Mouse (Mus musculus): ENCODE measurements around the gene Podxl. TPM values are rescaled to one million over a fixed set of nuclear protein-coding genes. Genes with fewer than 3 reads are reported as not detected.

The Podxl gene
- polyA plus RNA-seq (2014; fragmentation: Nextera tagmentation; extraction: Ambion mirVana): 38.9 and 41.1 TPM in 2 replicates

DNA sequence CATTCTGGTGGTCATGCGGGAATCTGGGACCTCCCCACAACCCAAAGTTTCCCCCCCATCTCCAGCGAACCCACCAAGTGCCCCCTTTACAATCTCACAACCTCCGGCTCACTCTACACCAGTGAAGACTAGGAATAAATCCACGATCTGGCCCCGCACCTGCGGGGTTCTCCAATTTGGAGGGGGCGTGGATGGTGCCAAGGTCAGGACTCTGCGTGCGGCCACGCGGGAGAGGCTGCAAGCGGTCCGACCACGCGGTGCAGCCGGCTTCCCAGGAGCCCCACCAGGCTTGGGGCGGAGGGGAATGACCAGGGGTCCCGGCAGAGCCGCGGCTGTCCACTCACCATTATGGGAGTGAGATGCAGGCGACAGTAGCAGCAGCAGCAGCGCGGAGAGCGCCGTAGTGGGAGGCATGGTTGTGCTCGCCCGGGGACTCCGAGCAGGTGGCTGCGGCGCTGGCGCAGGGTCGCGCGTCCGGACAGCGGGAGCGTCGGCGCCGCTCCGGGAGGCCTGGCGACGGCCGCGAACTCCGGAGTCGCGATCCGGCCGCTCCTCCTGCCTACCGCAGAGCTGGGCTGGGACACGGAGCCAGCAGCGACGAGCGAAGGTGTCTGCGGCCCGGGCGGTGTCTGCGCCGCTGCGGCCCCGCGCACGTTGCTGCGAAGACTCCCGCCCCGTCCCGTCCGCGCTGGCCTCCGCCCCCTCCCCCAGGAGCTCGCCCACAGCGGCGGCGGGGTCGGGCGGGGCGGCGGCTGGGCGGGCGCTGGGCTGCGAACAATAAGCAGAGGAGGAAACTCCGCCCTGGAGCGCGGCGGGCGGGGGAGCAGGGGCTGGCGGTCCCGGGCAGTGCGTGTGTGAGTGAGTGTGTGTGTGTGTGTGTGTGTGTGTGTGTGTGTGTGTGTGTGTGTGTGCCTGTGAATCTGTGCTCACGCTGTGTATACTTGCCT lies at the start of gene Podxl:
TSS of gene Podxl (minus strand) at position 747 of the 947 bp plus-strand sequence.
- ATAC-seq (replicated peaks; ENCODE audit: low FRiP score, low TSS enrichment, low read depth): peak; percentile 80
- Histone ChIP-seq H3K4me3 (ENCODE audit: low read depth, low read length) (peak within 1 kb of the TSS; percentile 55), H3K27ac (ENCODE audit: low read depth) (peak within 1 kb of the TSS; percentile 48), H3K4me2 (ENCODE audit: low read length) (peak within 1 kb of the TSS; percentile 76), H3K9ac (ENCODE audit: low read length) (peak within 1 kb of the TSS; percentile 55), H3K27me3 (replicated peaks; ENCODE audit: control insufficient read depth, insufficient read depth, low read length) (peaks cover 26% of the 10 kb centered on the region), H3K36me3 (ENCODE audit: control insufficient read depth, insufficient read depth, low read length) (no peaks in the 10 kb centered on the region), H3K9me3 (ENCODE audit: control insufficient read depth, low read length) (no peaks in the 10 kb centered on the region), H3K4me1 (replicated peaks; ENCODE audit: control insufficient read depth, insufficient read depth, low read length) (peaks cover 10% of the 10 kb centered on the region; the same call in 1 of the 2 replicates)
- DNase-seq (ENCODE audit: low spot score): peak; percentile 85
- under 1% methylated on average over 83 of the region's 91 CpGs for WGBS

DNA sequence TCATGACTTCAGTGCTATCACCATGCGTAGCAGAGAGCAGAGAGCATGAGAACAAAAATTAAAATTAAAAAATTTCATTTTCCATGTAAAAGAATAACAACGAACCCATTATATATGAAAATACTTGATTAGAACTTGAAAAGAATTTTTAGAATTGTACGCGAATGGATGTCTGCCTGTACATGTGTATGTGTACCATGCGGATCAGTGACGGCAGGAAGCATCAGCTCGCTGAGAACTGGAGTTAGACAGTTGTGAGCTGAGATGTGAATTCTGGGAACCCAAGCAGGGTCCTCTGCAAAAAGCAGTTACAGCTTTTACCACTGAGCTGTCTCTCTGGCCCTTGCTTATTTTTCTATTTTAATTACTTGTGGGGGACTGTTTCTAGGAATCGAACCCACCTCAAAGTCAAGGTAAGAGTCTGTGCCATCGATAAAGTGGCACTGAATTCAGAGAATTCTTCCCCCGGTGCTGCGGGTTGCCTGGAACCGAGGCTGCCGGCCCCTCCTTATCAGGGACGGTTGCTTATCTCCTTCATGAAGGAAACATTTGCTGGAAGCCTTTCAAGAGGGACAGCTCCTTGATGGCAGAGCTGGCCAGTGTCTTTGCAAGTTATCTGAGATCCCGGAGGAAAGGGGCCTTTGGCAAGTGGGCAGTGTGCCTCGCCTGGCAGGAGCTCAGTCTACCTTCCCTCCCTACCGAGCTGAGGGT lies 48.9 kb upstream of the Podxl start:
- Histone ChIP-seq H3K4me3 (ENCODE audit: low read depth, low read length) (no peak overlapping the region), H3K27me3 (replicated peaks; ENCODE audit: control insufficient read depth, insufficient read depth, low read length) (no peaks in the 10 kb centered on the region), H3K36me3 (ENCODE audit: control insufficient read depth, insufficient read depth, low read length) (no peaks in the 10 kb centered on the region), H3K9ac (ENCODE audit: low read length) (no peak overlapping the region), H3K4me2 (ENCODE audit: low read length) (no peak overlapping the region), H3K27ac (ENCODE audit: low read depth) (no peak overlapping the region), H3K4me1 (replicated peaks; ENCODE audit: control insufficient read depth, insufficient read depth, low read length) (peaks cover 4% of the 10 kb centered on the region), H3K9me3 (ENCODE audit: control insufficient read depth, low read length) (no peaks in the 10 kb centered on the region)
- 58% methylated on average over 17 of the region's 17 CpGs for WGBS
- DNase-seq (ENCODE audit: low spot score): no peak
- ATAC-seq (replicated peaks; ENCODE audit: low FRiP score, low TSS enrichment, low read depth): no peak

DNA sequence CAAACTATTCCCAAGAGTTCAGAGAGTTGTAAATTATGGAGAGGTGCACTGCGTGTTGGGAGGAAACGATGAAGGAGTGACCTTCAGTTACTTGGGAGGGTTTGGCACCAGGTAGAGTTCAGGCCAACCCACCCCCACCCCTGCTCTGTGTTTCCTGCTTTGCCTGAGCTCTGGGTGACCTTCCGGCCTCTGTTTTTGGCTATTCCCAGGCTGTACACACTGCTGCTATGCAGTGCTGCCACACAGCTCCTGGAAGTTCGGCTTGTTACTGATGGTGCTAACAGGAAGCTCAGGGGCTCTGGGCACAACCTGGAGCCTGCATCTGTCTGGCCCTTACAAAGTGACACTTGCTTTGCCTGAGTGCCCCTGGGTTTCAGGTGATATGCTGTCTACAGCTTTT lies 42.6 kb upstream of the Podxl start:
- Histone ChIP-seq H3K4me1 (replicated peaks; ENCODE audit: control insufficient read depth, insufficient read depth, low read length) (no peaks in the 10 kb centered on the region), H3K36me3 (ENCODE audit: control insufficient read depth, insufficient read depth, low read length) (no peaks in the 10 kb centered on the region), H3K9me3 (ENCODE audit: control insufficient read depth, low read length) (no peaks in the 10 kb centered on the region), H3K27me3 (replicated peaks; ENCODE audit: control insufficient read depth, insufficient read depth, low read length) (no peaks in the 10 kb centered on the region), H3K4me2 (ENCODE audit: low read length) (no peak overlapping the region), H3K9ac (ENCODE audit: low read length) (no peak overlapping the region), H3K27ac (ENCODE audit: low read depth) (no peak overlapping the region), H3K4me3 (ENCODE audit: low read depth, low read length) (no peak overlapping the region)
- ATAC-seq (replicated peaks; ENCODE audit: low FRiP score, low TSS enrichment, low read depth) (no peak), DNase-seq (ENCODE audit: low spot score) (no peak)
- 75% methylated on average over 4 of the region's 4 CpGs for WGBS

DNA sequence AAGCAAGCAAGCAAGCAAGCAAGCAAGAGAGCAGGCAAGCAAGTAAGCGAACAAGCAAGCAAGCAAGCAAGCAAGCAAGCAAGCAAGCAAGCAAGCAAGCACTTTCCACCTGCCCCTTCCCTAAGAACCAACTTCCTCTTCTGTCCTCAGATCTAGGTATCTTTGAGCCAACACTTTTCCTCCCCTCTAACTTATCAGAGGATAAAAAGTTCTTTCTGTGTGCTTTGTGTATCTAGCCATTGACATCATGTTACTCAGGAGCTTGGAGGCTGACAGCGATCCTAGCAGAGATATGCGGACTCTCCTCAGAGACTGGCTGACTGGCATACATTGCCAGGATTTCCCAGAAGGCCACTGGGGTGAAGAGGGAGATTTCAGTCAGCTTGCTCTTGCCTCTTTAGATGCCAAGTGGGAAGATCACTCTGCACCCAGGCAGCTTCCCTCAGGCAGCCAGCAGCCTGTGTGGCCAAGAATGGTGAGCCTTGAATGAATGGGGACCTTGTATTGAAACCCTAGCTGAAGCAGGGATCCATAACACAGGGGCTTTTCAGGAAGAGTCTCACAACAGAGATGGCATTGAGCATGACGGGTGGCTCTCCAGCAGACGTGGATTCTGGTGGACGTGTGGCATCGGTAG lies 41.0 kb upstream of the Podxl start:
- no peak overlapping the region for H3K27ac ChIP-seq (ENCODE audit: low read depth)
- H3K4me2 ChIP-seq (ENCODE audit: low read length): no peak overlapping the region
- WGBS: 91% methylated on average over 7 of the region's 7 CpGs
- no peak overlapping the region for H3K4me3 ChIP-seq (ENCODE audit: low read depth, low read length)
- no peaks in the 10 kb centered on the region for H3K36me3 ChIP-seq (ENCODE audit: control insufficient read depth, insufficient read depth, low read length)
- H3K9ac ChIP-seq (ENCODE audit: low read length): no peak overlapping the region
- no peaks in the 10 kb centered on the region for H3K9me3 ChIP-seq (ENCODE audit: control insufficient read depth, low read length)
- H3K27me3 ChIP-seq (replicated peaks; ENCODE audit: control insufficient read depth, insufficient read depth, low read length): no peaks in the 10 kb centered on the region
- no peaks in the 10 kb centered on the region for H3K4me1 ChIP-seq (replicated peaks; ENCODE audit: control insufficient read depth, insufficient read depth, low read length)
- ATAC-seq (replicated peaks; ENCODE audit: low FRiP score, low TSS enrichment, low read depth) (no peak), DNase-seq (ENCODE audit: low spot score) (no peak)

DNA sequence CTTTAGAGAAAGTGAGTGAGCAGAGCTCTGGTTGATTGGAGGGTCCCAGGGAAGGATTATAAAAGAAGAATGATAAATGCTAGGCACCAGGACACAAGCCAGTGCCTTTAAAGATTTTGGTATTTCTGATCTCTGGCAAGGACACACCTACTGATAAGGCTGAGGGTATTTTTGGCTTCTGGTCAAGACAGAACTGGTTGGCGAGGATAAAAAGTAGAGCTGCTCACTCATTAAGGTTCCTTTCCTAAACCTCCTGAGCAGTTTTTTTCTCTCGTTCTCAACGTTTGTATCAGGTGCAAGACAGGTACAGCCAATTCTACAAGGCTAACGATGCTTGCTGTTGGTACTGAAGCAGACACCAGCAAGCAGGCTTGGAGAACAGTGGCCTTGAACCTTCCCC lies 38.7 kb upstream of the Podxl start:
- ATAC-seq (replicated peaks; ENCODE audit: low FRiP score, low TSS enrichment, low read depth) (no peak), DNase-seq (ENCODE audit: low spot score) (no peak)
- Histone ChIP-seq H3K27ac (ENCODE audit: low read depth) (no peak overlapping the region), H3K27me3 (replicated peaks; ENCODE audit: control insufficient read depth, insufficient read depth, low read length) (no peaks in the 10 kb centered on the region), H3K4me1 (replicated peaks; ENCODE audit: control insufficient read depth, insufficient read depth, low read length) (no peaks in the 10 kb centered on the region), H3K36me3 (ENCODE audit: control insufficient read depth, insufficient read depth, low read length) (no peaks in the 10 kb centered on the region), H3K9ac (ENCODE audit: low read length) (no peak overlapping the region), H3K4me2 (ENCODE audit: low read length) (no peak overlapping the region), H3K9me3 (ENCODE audit: control insufficient read depth, low read length) (no peaks in the 10 kb centered on the region), H3K4me3 (ENCODE audit: low read depth, low read length) (no peak overlapping the region)
- 75% methylated on average over 4 of the region's 4 CpGs for WGBS

DNA sequence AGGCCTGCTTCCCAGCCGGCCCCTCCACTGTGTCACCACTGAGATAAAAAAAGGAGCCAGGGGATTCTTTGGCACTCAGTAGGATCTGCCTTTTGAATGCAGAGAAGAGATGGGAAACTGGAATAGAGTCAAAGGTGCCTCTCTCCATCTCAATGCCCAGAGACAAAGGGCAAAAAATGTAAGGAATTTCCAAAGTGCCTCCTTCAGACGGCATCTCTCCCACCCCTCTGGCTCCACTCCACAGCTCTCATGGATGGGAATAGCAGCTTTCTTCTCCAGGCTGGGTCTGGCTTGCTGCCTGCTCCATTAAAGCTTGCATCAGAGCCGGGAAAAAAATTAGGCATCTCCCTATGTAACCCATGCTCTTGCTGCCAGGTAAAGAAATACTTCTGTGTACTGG lies 37.4 kb upstream of the Podxl start:
- H3K4me2 ChIP-seq (ENCODE audit: low read length): no peak overlapping the region
- H3K9me3 ChIP-seq (ENCODE audit: control insufficient read depth, low read length): no peaks in the 10 kb centered on the region
- no peak overlapping the region for H3K9ac ChIP-seq (ENCODE audit: low read length)
- DNase-seq (ENCODE audit: low spot score): no peak
- H3K27me3 ChIP-seq (replicated peaks; ENCODE audit: control insufficient read depth, insufficient read depth, low read length): no peaks in the 10 kb centered on the region
- no peak overlapping the region for H3K27ac ChIP-seq (ENCODE audit: low read depth)
- H3K4me3 ChIP-seq (ENCODE audit: low read depth, low read length): no peak overlapping the region
- ATAC-seq (replicated peaks; ENCODE audit: low FRiP score, low TSS enrichment, low read depth): no peak
- WGBS: 33% methylated on average over 3 of the region's 3 CpGs
- H3K36me3 ChIP-seq (ENCODE audit: control insufficient read depth, insufficient read depth, low read length): no peaks in the 10 kb centered on the region
- no peaks in the 10 kb centered on the region; the same call in 1 of the 2 replicates for H3K4me1 ChIP-seq (replicated peaks; ENCODE audit: control insufficient read depth, insufficient read depth, low read length)

DNA sequence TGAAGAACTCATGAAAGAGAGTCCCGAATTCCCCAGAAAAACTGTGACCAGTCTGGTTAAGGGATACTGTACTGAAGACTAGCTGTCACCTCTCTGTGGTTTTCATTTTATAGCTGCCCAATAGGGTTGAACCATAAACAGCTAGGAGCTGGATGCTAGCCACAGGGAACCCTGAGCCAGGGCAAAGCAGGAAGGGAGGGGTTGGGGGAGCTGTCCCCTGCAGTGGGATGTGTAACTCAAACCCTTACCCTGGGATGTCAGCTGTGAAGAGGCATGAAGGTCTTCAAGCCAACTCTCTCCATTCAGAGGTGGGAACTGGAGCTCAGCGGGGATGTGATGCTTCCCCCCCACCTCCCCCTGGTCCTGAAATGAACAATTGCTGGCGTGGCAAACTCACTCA lies 36.1 kb upstream of the Podxl start:
- Histone ChIP-seq H3K27ac (ENCODE audit: low read depth) (no peak overlapping the region), H3K9me3 (ENCODE audit: control insufficient read depth, low read length) (no peaks in the 10 kb centered on the region), H3K4me3 (ENCODE audit: low read depth, low read length) (no peak overlapping the region), H3K4me2 (ENCODE audit: low read length) (no peak overlapping the region), H3K4me1 (replicated peaks; ENCODE audit: control insufficient read depth, insufficient read depth, low read length) (no peaks in the 10 kb centered on the region; the same call in 1 of the 2 replicates), H3K9ac (ENCODE audit: low read length) (no peak overlapping the region), H3K36me3 (ENCODE audit: control insufficient read depth, insufficient read depth, low read length) (no peaks in the 10 kb centered on the region), H3K27me3 (replicated peaks; ENCODE audit: control insufficient read depth, insufficient read depth, low read length) (no peaks in the 10 kb centered on the region)
- ATAC-seq (replicated peaks; ENCODE audit: low FRiP score, low TSS enrichment, low read depth) (no peak), DNase-seq (ENCODE audit: low spot score) (no peak)
- WGBS: 31% methylated on average over 3 of the region's 3 CpGs

DNA sequence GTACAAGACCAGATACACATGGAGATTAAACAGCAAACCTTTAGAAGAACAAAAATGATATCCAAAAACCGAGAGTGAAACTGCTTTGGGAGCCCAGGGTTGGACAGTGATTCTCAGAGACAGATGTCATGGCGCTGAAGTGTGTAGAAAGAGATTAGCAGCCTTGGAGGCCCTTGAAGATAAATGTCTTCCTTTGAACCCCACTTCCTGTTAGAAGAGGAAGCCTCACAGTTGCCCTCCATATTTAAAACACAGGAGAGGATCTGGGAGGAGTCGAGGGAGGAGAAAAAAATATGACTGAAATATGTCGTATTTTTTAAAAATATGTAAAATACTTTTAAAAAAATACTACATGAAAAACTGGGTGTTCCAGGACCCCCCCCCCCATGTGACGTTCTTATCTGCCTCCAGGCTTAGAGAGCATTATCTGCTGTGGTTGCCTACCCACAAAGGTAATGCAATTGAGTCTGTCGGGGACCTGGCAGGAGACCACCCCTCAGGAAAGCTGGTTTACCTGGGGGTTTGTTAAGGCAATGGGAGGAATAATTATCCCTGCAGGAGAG lies 34.6 kb upstream of the Podxl start:
- ATAC-seq (replicated peaks; ENCODE audit: low FRiP score, low TSS enrichment, low read depth): no peak
- no peak overlapping the region for H3K27ac ChIP-seq (ENCODE audit: low read depth)
- no peak overlapping the region for H3K9ac ChIP-seq (ENCODE audit: low read length)
- no peaks in the 10 kb centered on the region for H3K36me3 ChIP-seq (ENCODE audit: control insufficient read depth, insufficient read depth, low read length)
- H3K27me3 ChIP-seq (replicated peaks; ENCODE audit: control insufficient read depth, insufficient read depth, low read length): no peaks in the 10 kb centered on the region
- no peaks in the 10 kb centered on the region; the same call in 1 of the 2 replicates for H3K4me1 ChIP-seq (replicated peaks; ENCODE audit: control insufficient read depth, insufficient read depth, low read length)
- WGBS: 67% methylated on average over 6 of the region's 6 CpGs
- no peak overlapping the region for H3K4me2 ChIP-seq (ENCODE audit: low read length)
- no peak for DNase-seq (ENCODE audit: low spot score)
- no peaks in the 10 kb centered on the region for H3K9me3 ChIP-seq (ENCODE audit: control insufficient read depth, low read length)
- H3K4me3 ChIP-seq (ENCODE audit: low read depth, low read length): no peak overlapping the region

All from intestine, embryonic 14.5 days (tissue).